Mouse (Mus musculus): ENCODE measurements around the gene Cyp4f16. TPM values are rescaled to one million over a fixed set of nuclear protein-coding genes. Genes with fewer than 3 reads are reported as not detected.
"Not testable (repeated sequence)": the region's sequence is repeated elsewhere in the genome, so short reads cannot be mapped to it uniquely, and the experiment has no call there.

Cyp4f16 gene
- polyA plus RNA-seq (2012; rRNA removed): 21.8 and 24.6 TPM in 2 replicates

- DNase-seq: peak; percentile 90 to 91
- H3K27me3 ChIP-seq (ENCODE audit: control insufficient read depth, insufficient read depth, low read length); H3K4me1 ChIP-seq (ENCODE audit: control insufficient read depth, insufficient read depth, low read length): not testable (repeated sequence)
- peak within 1 kb of the TSS; percentile 77 for H3K4me3 ChIP-seq (replicated peaks; ENCODE audit: insufficient read depth, low read depth, low read length)
- 7% methylated on average over 5 of the region's 5 CpGs for WGBS
- TF ChIP-seq POLR2A (IDR thresholded peaks at IDR 0.05; ENCODE audit: borderline replicate concordance, insufficient read depth, low read length): peak; percentile 45; the same call in 1 of the 2 replicates
- peak within 1 kb of the TSS; percentile 2; the same call in 1 of the 2 replicates for H3K27ac ChIP-seq (ENCODE audit: insufficient read depth, low read length)
Observed at GRCm38 (mm10) chr17:32536051-32536866, at the start of gene Cyp4f16. Gene Cyp4f16, plus strand, starts transcription at chr17:32536558.

- H3K4me3 ChIP-seq (replicated peaks; ENCODE audit: insufficient read depth, low read depth, low read length): peak overlapping the region; percentile 2
- peak; percentile 15 to 18 for DNase-seq
- no peak for TF ChIP-seq CTCF (IDR thresholded peaks at IDR 0.05; ENCODE audit: borderline replicate concordance, insufficient read depth, low read depth, low read length)
- TF ChIP-seq POLR2A (IDR thresholded peaks at IDR 0.05; ENCODE audit: borderline replicate concordance, insufficient read depth, low read length): no peak
- no peaks in the 10 kb centered on the region for H3K27me3 ChIP-seq (ENCODE audit: control insufficient read depth, insufficient read depth, low read length)
- WGBS: 19% methylated on average over 30 of the region's 30 CpGs
- H3K27ac ChIP-seq (ENCODE audit: insufficient read depth, low read length): no peak overlapping the region
- no peaks in the 10 kb centered on the region for H3K4me1 ChIP-seq (ENCODE audit: control insufficient read depth, insufficient read depth, low read length)
Observed at GRCm38 (mm10) chr17:32492349-32492980, 43.9 kb upstream of the Cyp4f16 start.

- Histone ChIP-seq H3K27me3 (ENCODE audit: control insufficient read depth, insufficient read depth, low read length) (no peaks in the 10 kb centered on the region), H3K27ac (ENCODE audit: insufficient read depth, low read length) (no peak overlapping the region), H3K4me1 (ENCODE audit: control insufficient read depth, insufficient read depth, low read length) (no peaks in the 10 kb centered on the region), H3K4me3 (replicated peaks; ENCODE audit: insufficient read depth, low read depth, low read length) (no peak overlapping the region)
- WGBS: 75% methylated on average over 1 of the region's 1 CpGs
- peak; percentile 56 to 67 for DNase-seq
- TF ChIP-seq CTCF (IDR thresholded peaks at IDR 0.05; ENCODE audit: borderline replicate concordance, insufficient read depth, low read depth, low read length) (peak; percentile 62; the same call in 1 of the 2 replicates), POLR2A (IDR thresholded peaks at IDR 0.05; ENCODE audit: borderline replicate concordance, insufficient read depth, low read length) (no peak)
Observed at GRCm38 (mm10) chr17:32494601-32495000, 41.8 kb upstream of the Cyp4f16 start.

DNA sequence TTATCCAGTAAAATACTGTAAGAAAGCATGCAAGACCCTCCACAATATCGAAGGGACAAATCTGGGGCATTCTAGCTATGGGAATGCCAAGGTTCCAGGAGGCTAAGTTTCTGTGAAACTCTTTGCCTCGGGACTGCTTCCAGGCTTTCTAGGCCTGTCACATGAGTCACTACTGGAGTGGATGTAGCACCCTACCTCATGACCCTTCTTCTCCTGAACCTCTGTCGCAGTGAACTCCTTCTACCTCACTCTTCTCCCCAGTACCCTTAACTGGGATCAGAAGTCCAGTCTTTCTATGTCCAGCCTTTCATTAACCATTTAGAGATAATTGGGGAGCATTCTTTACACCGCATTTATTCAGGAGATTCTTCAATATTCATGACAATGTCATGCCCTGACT, 35.8 kb upstream of the Cyp4f16 start:
- DNase-seq; H3K4me1 ChIP-seq (ENCODE audit: control insufficient read depth, insufficient read depth, low read length); H3K27me3 ChIP-seq (ENCODE audit: control insufficient read depth, insufficient read depth, low read length); H3K4me3 ChIP-seq (replicated peaks; ENCODE audit: insufficient read depth, low read depth, low read length); H3K27ac ChIP-seq (ENCODE audit: insufficient read depth, low read length): not testable (repeated sequence)
- 75% methylated on average over 4 of the region's 4 CpGs for WGBS

DNA sequence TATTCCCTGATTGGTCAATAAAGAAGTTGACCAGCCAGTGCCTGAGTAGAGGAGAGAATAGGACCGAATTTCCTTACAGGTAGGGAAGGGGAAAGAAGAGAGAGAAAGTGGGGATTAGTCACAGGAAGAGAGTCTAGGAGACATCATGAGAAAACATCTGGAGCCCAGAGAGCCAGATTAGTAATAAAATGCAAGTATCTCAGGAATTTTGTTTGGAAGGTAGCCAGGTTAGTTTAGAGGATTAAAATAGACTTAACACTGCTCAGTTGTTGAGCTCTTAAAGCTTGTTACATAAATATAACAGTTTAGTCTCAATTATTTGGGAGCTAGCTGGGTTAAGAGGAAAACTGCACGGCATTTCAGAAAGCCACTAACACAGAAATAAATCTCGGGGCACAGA, 35.3 kb upstream of the Cyp4f16 start:
- no peaks in the 10 kb centered on the region for H3K4me1 ChIP-seq (ENCODE audit: control insufficient read depth, insufficient read depth, low read length)
- no peak overlapping the region for H3K4me3 ChIP-seq (replicated peaks; ENCODE audit: insufficient read depth, low read depth, low read length)
- no peaks in the 10 kb centered on the region for H3K27me3 ChIP-seq (ENCODE audit: control insufficient read depth, insufficient read depth, low read length)
- 74% methylated on average over 3 of the region's 3 CpGs for WGBS
- no peak for DNase-seq
- TF ChIP-seq POLR2A (IDR thresholded peaks at IDR 0.05; ENCODE audit: borderline replicate concordance, insufficient read depth, low read length) (no peak), CTCF (IDR thresholded peaks at IDR 0.05; ENCODE audit: borderline replicate concordance, insufficient read depth, low read depth, low read length) (no peak)
- no peak overlapping the region for H3K27ac ChIP-seq (ENCODE audit: insufficient read depth, low read length)

- no peak for DNase-seq
- no peaks in the 10 kb centered on the region; the same call in 1 of the 2 replicates for H3K4me1 ChIP-seq (ENCODE audit: control insufficient read depth, insufficient read depth, low read length)
- H3K27me3 ChIP-seq (ENCODE audit: control insufficient read depth, insufficient read depth, low read length): no peaks in the 10 kb centered on the region
- TF ChIP-seq CTCF (IDR thresholded peaks at IDR 0.05; ENCODE audit: borderline replicate concordance, insufficient read depth, low read depth, low read length) (no peak), POLR2A (IDR thresholded peaks at IDR 0.05; ENCODE audit: borderline replicate concordance, insufficient read depth, low read length) (no peak)
- 65% methylated on average over 2 of the region's 2 CpGs for WGBS
- H3K27ac ChIP-seq (ENCODE audit: insufficient read depth, low read length): no peak overlapping the region
- no peak overlapping the region for H3K4me3 ChIP-seq (replicated peaks; ENCODE audit: insufficient read depth, low read depth, low read length)
Observed at GRCm38 (mm10) chr17:32503111-32503510, 33.2 kb upstream of the Cyp4f16 start.

- TF ChIP-seq POLR2A (IDR thresholded peaks at IDR 0.05; ENCODE audit: borderline replicate concordance, insufficient read depth, low read length): 0 out of 2 replicates have a peak, but pooled peaks have one; percentile 10
- no peak for TF ChIP-seq CTCF (IDR thresholded peaks at IDR 0.05; ENCODE audit: borderline replicate concordance, insufficient read depth, low read depth, low read length)
- peak in 1 of 2 experiments; percentile 36 for DNase-seq
Observed at GRCm38 (mm10) chr17:32505851-32506728, 30.3 kb upstream of the Cyp4f16 start, which contains the start of gene Cyp4f17. Gene Cyp4f17, plus strand, starts transcription at chr17:32506050.

More at GRCm38 (mm10) chr17:32505851-32506728, 30.3 kb upstream of the Cyp4f16 start, which contains the start of gene Cyp4f17:
- Histone ChIP-seq H3K4me1 (ENCODE audit: control insufficient read depth, insufficient read depth, low read length) (no peaks in the 10 kb centered on the region; the same call in 1 of the 2 replicates), H3K4me3 (replicated peaks; ENCODE audit: insufficient read depth, low read depth, low read length) (peak within 1 kb of the TSS; percentile 39), H3K27me3 (ENCODE audit: control insufficient read depth, insufficient read depth, low read length) (no peaks in the 10 kb centered on the region), H3K27ac (ENCODE audit: insufficient read depth, low read length) (0 out of 2 replicates have a peak within 1 kb of the TSS, but pooled peaks have one; percentile 9)
- 4% methylated on average over 30 of the region's 30 CpGs for WGBS

Data from cerebellum, adult 2 months (tissue).